Comparison of ENCODE assay signal across 8 mouse cellular contexts in genomic region chr3:98348705-98349104, GRCm38 (mm10). TPM values are rescaled to one million over a fixed set of nuclear protein-coding genes. Genes with fewer than 3 reads are reported as not detected.
A peak's percentile ranks its signal among the peaks of the same experiment; 100 is the strongest.
DNase-seq lines count a peak whose midpoint lies in the region; ATAC-seq and TF ChIP-seq lines count a peak whose summit lies in the region.

No protein-coding gene starts in this region.

- no peak overlapping the region for H3K9ac ChIP-seq in midbrain, embryonic 14.5 days (replicated peaks; ENCODE audit: low read length)
- H3K9ac ChIP-seq in liver, adult 2 months (ENCODE audit: low read depth, low read length), result no peak overlapping the region
- H3K9ac ChIP-seq in stomach, embryonic 15.5 days, result no peak overlapping the region

- no peaks in the 10 kb centered on the region for H3K27me3 ChIP-seq in midbrain, embryonic 10.5 days (ENCODE audit: low read depth, poor library complexity, severe bottlenecking)
- no peaks in the 10 kb centered on the region for H3K27me3 ChIP-seq in midbrain, embryonic 14.5 days (ENCODE audit: control insufficient read depth, insufficient read depth, low read length)
- 0 out of 2 replicates have a peak, but pooled peaks cover 2% of the 10 kb centered on the region for H3K27me3 ChIP-seq in liver, adult 2 months (ENCODE audit: control insufficient read depth, insufficient read depth, low read length)
- no peaks in the 10 kb centered on the region for H3K27me3 ChIP-seq in stomach, embryonic 15.5 days (replicated peaks)

- H3K4me1 ChIP-seq in midbrain, embryonic 10.5 days, result peaks cover 12% of the 10 kb centered on the region
- no peaks in the 10 kb centered on the region for H3K4me1 ChIP-seq in midbrain, embryonic 14.5 days (ENCODE audit: control insufficient read depth, insufficient read depth, low read length)
- peaks cover 7% of the 10 kb centered on the region for H3K4me1 ChIP-seq in bone marrow macrophage, adult 2 months (ENCODE audit: control insufficient read depth, insufficient read depth, low read length)
- no peaks in the 10 kb centered on the region for H3K4me1 ChIP-seq in liver, adult 2 months (ENCODE audit: control insufficient read depth, insufficient read depth, low read length)
- H3K4me1 ChIP-seq in stomach, embryonic 15.5 days, result no peaks in the 10 kb centered on the region

- no peaks in the 10 kb centered on the region for H3K79me2 ChIP-seq in liver, adult 2 months (ENCODE audit: control insufficient read depth, insufficient read depth, low read length)

- H3K4me3 ChIP-seq in midbrain, embryonic 10.5 days, result no peak overlapping the region
- no peak overlapping the region for H3K4me3 ChIP-seq in midbrain, embryonic 14.5 days (replicated peaks; ENCODE audit: low read depth, low read length)
- peak overlapping the region; percentile 32 for H3K4me3 ChIP-seq in bone marrow macrophage, adult 2 months (ENCODE audit: insufficient read depth, low read length)
- no peak overlapping the region for H3K4me3 ChIP-seq in liver, adult 2 months (ENCODE audit: insufficient read depth, low read depth, low read length)
- no peak overlapping the region for H3K4me3 ChIP-seq in stomach, embryonic 15.5 days (replicated peaks)

- H3K4me2 ChIP-seq in midbrain, embryonic 14.5 days (ENCODE audit: low read length), result no peak overlapping the region; the same call in 1 of the 2 replicates
- H3K4me2 ChIP-seq in stomach, embryonic 15.5 days, result no peak overlapping the region

- no peak for TF ChIP-seq POLR2A in bone marrow macrophage, adult 2 months (IDR thresholded peaks at IDR 0.05; ENCODE audit: borderline replicate concordance, low read depth, low read length)
- no peak for TF ChIP-seq POLR2A in liver, adult 2 months (IDR thresholded peaks at IDR 0.05; ENCODE audit: extremely low read depth, insufficient read depth, low read length)

- 0 out of 2 replicates have a peak, but pooled peaks have one; percentile 11 for TF ChIP-seq CTCF in bone marrow macrophage, adult 2 months (IDR thresholded peaks at IDR 0.05; ENCODE audit: low read depth, low read length)
- no peak for TF ChIP-seq CTCF in liver, adult 2 months (IDR thresholded peaks at IDR 0.05; ENCODE audit: low read depth, low read length)

- no peak overlapping the region for H3K27ac ChIP-seq in midbrain, embryonic 10.5 days (replicated peaks)
- no peak overlapping the region for H3K27ac ChIP-seq in midbrain, embryonic 14.5 days (replicated peaks; ENCODE audit: low read depth, low read length)
- H3K27ac ChIP-seq in bone marrow macrophage, adult 2 months (ENCODE audit: insufficient read depth, low read depth, low read length), result peak overlapping the region; percentile 4; the same call in 1 of the 2 replicates
- H3K27ac ChIP-seq in liver, adult 2 months (replicated peaks; ENCODE audit: insufficient read depth, low read depth, low read length), result no peak overlapping the region
- no peak overlapping the region for H3K27ac ChIP-seq in stomach, embryonic 15.5 days

- H3K36me3 ChIP-seq in midbrain, embryonic 10.5 days, result no peaks in the 10 kb centered on the region
- no peaks in the 10 kb centered on the region for H3K36me3 ChIP-seq in midbrain, embryonic 14.5 days (ENCODE audit: control insufficient read depth, insufficient read depth, low read length)
- H3K36me3 ChIP-seq in liver, adult 2 months (ENCODE audit: control insufficient read depth, insufficient read depth, low read length), result no peaks in the 10 kb centered on the region
- no peaks in the 10 kb centered on the region for H3K36me3 ChIP-seq in stomach, embryonic 15.5 days

- whole genome bisulfite sequencing in midbrain, embryonic 10.5 days, result 21% methylated on average over 8 of the region's 8 CpGs
- 23% methylated on average over 8 of the region's 8 CpGs for WGBS in midbrain, embryonic 14.5 days
- WGBS in liver, adult 2 months, result 25% methylated on average over 8 of the region's 8 CpGs
- whole genome bisulfite sequencing in stomach, embryonic 15.5 days, result 13% methylated on average over 7 of the region's 8 CpGs

- ATAC-seq in midbrain, embryonic 14.5 days (ENCODE audit: low FRiP score, low TSS enrichment), result no peak; the same call in 1 of the 2 replicates
- peak; percentile 47; the same call in 1 of the 2 replicates for ATAC-seq in stomach, embryonic 15.5 days (ENCODE audit: insufficient read depth, low FRiP score, low read depth)

- no peaks in the 10 kb centered on the region for H3K9me3 ChIP-seq in midbrain, embryonic 10.5 days (replicated peaks)
- no peaks in the 10 kb centered on the region for H3K9me3 ChIP-seq in midbrain, embryonic 14.5 days (ENCODE audit: control insufficient read depth, low read length)
- H3K9me3 ChIP-seq in stomach, embryonic 15.5 days, result no peaks in the 10 kb centered on the region

- DNase-seq in midbrain, embryonic 10.5 days (ENCODE audit: low spot score), result peak; percentile 38
- no peak for DNase-seq in midbrain, embryonic 14.5 days
- peak; percentile 12 for DNase-seq in liver, adult 2 months (ENCODE audit: extremely low read depth, low read depth, low spot score)
- DNase-seq in cerebellum, adult 11-12 months, result no peak
- DNase-seq in right cerebral cortex, postnatal 36 days (ENCODE audit: low spot score in 2 of 2), result no peak
- no peak for DNase-seq in gastrocnemius, adult 8-10 months (ENCODE audit: low spot score in 2 of 2)

RNA-seq across cellular contexts. Expression of gene Phgdh, which starts 8.9 kb away (rescaled TPM):
- polyA plus RNA-seq in midbrain, embryonic 10.5 days (2016; fragmentation: Nextera tagmentation; extraction: Ambion mirVana), result 386 and 388 TPM in 2 replicates
- 146 and 151 TPM in 2 replicates for polyA plus RNA-seq in midbrain, embryonic 14.5 days (2014; fragmentation: Nextera tagmentation; extraction: Ambion mirVana)
- polyA plus RNA-seq in bone marrow macrophage, adult 2 months (2012; ENCODE audit: insufficient read depth, insufficient read length, missing spikeins), result 3.3 and 3.8 TPM in 2 replicates
- 0.92 and 3.2 TPM in 2 replicates for total RNA-seq in liver, adult 2 months (2014; rRNA removed)
- 0.39 and 0.48 TPM in 2 replicates for polyA plus RNA-seq in liver, adult 2 months (2012; rRNA removed)
- polyA plus RNA-seq in stomach, embryonic 15.5 days (2015; fragmentation: Nextera tagmentation; extraction: Ambion mirVana), result 272 and 344 TPM in 2 replicates
- total RNA-seq in gastrocnemius, adult 8-10 months (2022), result 1 to 10 TPM in 3 of 4 experiments, under 1 TPM in 1; 0.75 to 4.7 (median 1.4) TPM

RNA-seq across cellular contexts. Expression of gene Zfp697, which starts 33.6 kb away (rescaled TPM):
- 6.8 and 8.3 TPM in 2 replicates for polyA plus RNA-seq in midbrain, embryonic 10.5 days (2016; fragmentation: Nextera tagmentation; extraction: Ambion mirVana)
- polyA plus RNA-seq in midbrain, embryonic 14.5 days (2014; fragmentation: Nextera tagmentation; extraction: Ambion mirVana), result 21.3 and 25.5 TPM in 2 replicates
- 0.25 TPM in 1 of 2 replicates, not detected in the other for polyA plus RNA-seq in bone marrow macrophage, adult 2 months (2012; ENCODE audit: insufficient read depth, insufficient read length, missing spikeins)
- total RNA-seq in liver, adult 2 months (2014; rRNA removed), result 1.0 and 1.2 TPM in 2 replicates
- polyA plus RNA-seq in liver, adult 2 months (2012; rRNA removed), result 0.73 and 1.3 TPM in 2 replicates
- polyA plus RNA-seq in stomach, embryonic 15.5 days (2015; fragmentation: Nextera tagmentation; extraction: Ambion mirVana), result 5.8 and 6.1 TPM in 2 replicates
- 1 to 10 TPM in 2 of 4 experiments, under 1 TPM in 2; 0.31 to 2.3 (median 0.82) TPM for total RNA-seq in gastrocnemius, adult 8-10 months (2022)

Comparison
In these comparisons a context has a peak if more than half of its experiments do, and no peak if none do; other contexts are left out.
1. DNase-seq: peak in midbrain, embryonic 10.5 days (single experiment) and liver, adult 2 months (single experiment); none in midbrain, embryonic 14.5 days (single experiment), cerebellum, adult 11-12 months (single experiment), right cerebral cortex, postnatal 36 days (0 of 2) and gastrocnemius, adult 8-10 months (0 of 2).
2. RNA of gene Phgdh, which starts 8.9 kb away (polyA plus RNA-seq): 386 to 388 TPM in midbrain, embryonic 10.5 days, 272 to 344 TPM in stomach, embryonic 15.5 days and 146 to 151 TPM in midbrain, embryonic 14.5 days; 3.3 to 3.8 TPM in bone marrow macrophage, adult 2 months and 0.39 to 0.48 TPM in liver, adult 2 months; every median in the first group is over 10 times any median in the second.